In the genomic region with DNA sequence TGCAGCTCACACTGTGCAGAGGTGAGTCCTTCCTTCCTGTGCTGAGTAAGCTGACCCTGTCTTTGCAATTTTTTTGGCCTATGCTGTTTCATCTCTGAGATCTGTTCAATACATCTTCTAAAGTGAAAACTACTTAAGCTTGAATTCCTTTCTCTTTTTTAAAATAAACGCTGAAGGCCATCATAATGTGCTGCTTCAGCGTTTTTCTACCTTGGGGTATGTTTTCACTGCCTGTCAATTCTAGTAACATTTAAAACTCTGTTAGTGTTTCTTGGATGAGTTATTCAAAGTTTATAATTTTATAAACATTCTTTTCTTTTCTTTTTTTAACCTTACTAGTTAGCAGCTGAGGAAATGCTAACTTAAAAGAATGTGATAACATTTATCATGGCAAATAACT, we compare ENCODE assay signal across 25 mouse cellular contexts.
"Had no signal": no experiment of that assay in that cellular context is flagged by ENCODE, and none has a peak within 500 bp of the region (broad histone marks: within the 10 kb centered on the region; RNA-seq: fewer than 3 reads in every experiment).

No protein-coding gene starts in this region.

- ATAC-seq: forebrain, embryonic 13.5 days; forebrain, embryonic 15.5 days; forebrain, embryonic 16.5 days; forebrain, postnatal 0 days had no signal

- DNase-seq: cerebellum, adult 9-11 months; cerebellum, postnatal 10 days; cerebellum, postnatal 14 days; cerebellum, postnatal 25 days; cerebellum, postnatal 36 days; embryo, embryonic 11 days; forebrain, postnatal 0 days; gastrocnemius, adult 2 months; gastrocnemius, postnatal 10 days; gastrocnemius, postnatal 14 days; gastrocnemius, postnatal 25 days; gastrocnemius, postnatal 36 days; heart, adult 18-20 months had no signal

- H3K27me3 ChIP-seq: embryonic facial prominence, embryonic 12.5 days; embryonic facial prominence, embryonic 13.5 days; embryonic facial prominence, embryonic 15.5 days; forebrain, embryonic 12.5 days; forebrain, embryonic 13.5 days; forebrain, embryonic 15.5 days had no signal

- H3K9ac ChIP-seq: embryonic facial prominence, embryonic 12.5 days; embryonic facial prominence, embryonic 13.5 days; embryonic facial prominence, embryonic 15.5 days; forebrain, embryonic 12.5 days; forebrain, embryonic 13.5 days; forebrain, embryonic 15.5 days; forebrain, postnatal 0 days had no signal

- H3K9me3 ChIP-seq: embryonic facial prominence, embryonic 12.5 days; embryonic facial prominence, embryonic 13.5 days; embryonic facial prominence, embryonic 15.5 days; forebrain, embryonic 10.5 days; forebrain, embryonic 12.5 days; forebrain, embryonic 13.5 days; forebrain, embryonic 15.5 days; heart, embryonic 10.5 days had no signal

- H3K4me3 ChIP-seq: embryonic facial prominence, embryonic 12.5 days; embryonic facial prominence, embryonic 13.5 days; embryonic facial prominence, embryonic 15.5 days; erythroblast, embryonic 14.5 days; forebrain, embryonic 10.5 days; forebrain, embryonic 12.5 days; forebrain, embryonic 13.5 days; forebrain, embryonic 15.5 days; gastrocnemius, adult 2 months; heart, adult 2 months; heart, embryonic 10.5 days had no signal

- H3K4me1 ChIP-seq: embryonic facial prominence, embryonic 15.5 days; forebrain, embryonic 10.5 days; forebrain, embryonic 12.5 days; forebrain, embryonic 13.5 days; forebrain, embryonic 15.5 days had no signal

- H3K27ac ChIP-seq: embryonic facial prominence, embryonic 12.5 days; embryonic facial prominence, embryonic 13.5 days; embryonic facial prominence, embryonic 15.5 days; forebrain, embryonic 10.5 days; forebrain, embryonic 12.5 days; forebrain, embryonic 13.5 days; forebrain, embryonic 15.5 days; gastrocnemius, adult 2 months; heart, adult 2 months; heart, embryonic 10.5 days had no signal

- H3K4me2 ChIP-seq: embryonic facial prominence, embryonic 12.5 days; embryonic facial prominence, embryonic 13.5 days; embryonic facial prominence, embryonic 15.5 days; forebrain, embryonic 12.5 days; forebrain, embryonic 13.5 days; forebrain, embryonic 15.5 days; heart, embryonic 11.5 days had no signal
